Mouse (Mus musculus): ENCODE results near the gene Thap11.

DNA sequence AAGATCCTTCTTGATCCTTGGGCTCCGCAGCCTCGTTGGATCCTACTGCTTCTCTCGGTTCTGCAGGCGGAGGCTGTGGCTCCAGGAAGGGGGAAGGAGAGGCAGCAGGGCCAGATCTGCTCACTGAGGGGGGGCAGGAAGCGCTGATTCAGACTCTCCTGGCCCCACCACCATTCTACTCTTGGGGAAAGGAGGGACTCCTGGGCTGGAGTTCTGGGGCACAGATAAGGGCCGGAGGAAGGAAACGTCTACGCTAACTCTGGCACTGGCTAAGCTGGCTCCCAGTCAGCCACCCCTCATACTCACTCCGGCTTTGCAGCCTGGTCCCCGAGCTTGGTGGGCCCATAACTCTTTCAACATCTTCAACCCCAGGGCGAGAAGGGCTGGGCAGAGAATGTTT, 8.3 kb upstream of the Thap11 start:
- no peak for TF ChIP-seq CTCF (IDR thresholded peaks at IDR 0.05; ENCODE audit: low read depth)
- TF ChIP-seq EP300 (IDR thresholded peaks at IDR 0.05; ENCODE audit: low read depth): no peak

Data from liver, postnatal 0 days (tissue).